Mouse (Mus musculus) liver, adult 2 months (tissue): ENCODE measurements around the gene Plscr5.

ENCODE experiments used
- CTCF ChIP-seq: fragments of 200-500 bp; IDR thresholded peaks from 2 replicates; pipeline ENCODE4 v1.5.1; 2011; ENCODE audit warnings: low read depth, low read length, control low read depth
- POLR2A ChIP-seq: fragments of 200-500 bp; IDR thresholded peaks from 2 replicates; pipeline ENCODE4 v1.6.1; 2011; ENCODE audit warnings: low read length, control low read depth; ENCODE audit not compliant: insufficient read depth; ENCODE audit errors: extremely low read depth

- TF ChIP-seq CTCF (no peak), POLR2A (no peak)
Measured at GRCm38 (mm10) chr9:92217896-92218295, 25.2 kb downstream of the Plscr5 start.
